Mouse (Mus musculus) urinary bladder, postnatal 25 days (tissue): ENCODE measurements around the gene Sphk2.

Source experiments
- DNase-seq: peaks from one replicate; pipeline ENCODE4 v3.0.0; 2022; ENCODE audit warnings: low spot score

Gene Sphk2

GRCm38 (mm10) chr7:45723781-45724180, 6.0 kb upstream of the Sphk2 start:
- DNase-seq = no peak

- no peak for DNase-seq
Measured at GRCm38 (mm10) chr7:45723301-45723700, 5.5 kb upstream of the Sphk2 start.

- no peak for DNase-seq
Measured at GRCm38 (mm10) chr7:45722348-45722713, 4.5 kb upstream of the Sphk2 start.

GRCm38 (mm10) chr7:45721642-45722347, 4.0 kb upstream of the Sphk2 start:
- no peak for DNase-seq

- no peak for DNase-seq
Measured at GRCm38 (mm10) chr7:45721234-45721571, 3.4 kb upstream of the Sphk2 start.

- DNase-seq = no peak
Measured at GRCm38 (mm10) chr7:45720413-45721233, 2.8 kb upstream of the Sphk2 start, which contains the start of gene Fam83e. Gene Fam83e, plus strand, starts transcription at chr7:45721212.

- no peak for DNase-seq
Measured at GRCm38 (mm10) chr7:45719738-45720412, 2.1 kb upstream of the Sphk2 start.

GRCm38 (mm10) chr7:45719180-45719579, 1.4 kb upstream of the Sphk2 start:
- DNase-seq = no peak

- no peak for DNase-seq
Measured at GRCm38 (mm10) chr7:45718331-45718730, 529 bp upstream of the Sphk2 start.

- DNase-seq = no peak
Measured at GRCm38 (mm10) chr7:45716952-45717917, 567 bp downstream of the Sphk2 start.

GRCm38 (mm10) chr7:45716460-45716857, 1.3 kb downstream of the Sphk2 start:
- no peak for DNase-seq

- DNase-seq = no peak
Measured at GRCm38 (mm10) chr7:45715741-45716459, 1.9 kb downstream of the Sphk2 start.

- peak; percentile 93 for DNase-seq
Measured at GRCm38 (mm10) chr7:45715090-45715708, 2.6 kb downstream of the Sphk2 start, which contains the start of gene Rpl18. Gene Rpl18, plus strand, starts transcription at chr7:45715457.

- no peak for DNase-seq
Measured at GRCm38 (mm10) chr7:45714630-45715089, 3.1 kb downstream of the Sphk2 start.

GRCm38 (mm10) chr7:45713881-45714520, 3.8 kb downstream of the Sphk2 start:
- DNase-seq = no peak

GRCm38 (mm10) chr7:45713396-45713795, 4.4 kb downstream of the Sphk2 start:
- DNase-seq = no peak

- no peak for DNase-seq
Measured at GRCm38 (mm10) chr7:45712022-45712757, 5.6 kb downstream of the Sphk2 start.

- DNase-seq = no peak
Measured at GRCm38 (mm10) chr7:45711316-45712021, 6.3 kb downstream of the Sphk2 start.
